Comparison of ENCODE assay signal across 13 mouse cellular contexts in genomic region chr14:79529581-79530554, GRCm38 (mm10). TPM values are rescaled to one million over a fixed set of nuclear protein-coding genes. Genes with fewer than 3 reads are reported as not detected.
DNase-seq lines count a peak whose midpoint lies in the region; ATAC-seq lines count a peak whose summit lies in the region.
"Had no signal": no experiment of that assay in that cellular context is flagged by ENCODE, and none has a peak within 500 bp of the region (broad histone marks: within the 10 kb centered on the region; RNA-seq: fewer than 3 reads in every experiment).

No protein-coding gene starts in this region.

- no peaks in the 10 kb centered on the region for H3K36me3 ChIP-seq in midbrain, embryonic 10.5 days
- H3K36me3 ChIP-seq: intestine, embryonic 15.5 days; lung, embryonic 15.5 days had no signal

- DNase-seq in 416B (ENCODE audit: low read depth) = peak; percentile 78
- DNase-seq in B cell, adult 2 months = peak; percentile 65
- no peak for DNase-seq in layer of hippocampus, adult 11-12 months (ENCODE audit: low spot score)
- DNase-seq in urinary bladder, adult 2 months (ENCODE audit: low spot score) = no peak
- no peak for DNase-seq in midbrain, embryonic 10.5 days (ENCODE audit: low spot score)
- DNase-seq: cerebellum, adult 11 months; gastrocnemius, postnatal 25 days; right cerebral cortex, postnatal 14 days had no signal

- peak; percentile 83 for ATAC-seq in common myeloid progenitor, adult 5-6 weeks (replicated peaks; ENCODE audit: low read depth, poor library complexity, severe bottlenecking)
- peak; percentile 69 for ATAC-seq in megakaryocyte, adult 5-6 weeks (ENCODE audit: poor library complexity, severe bottlenecking)
- ATAC-seq: intestine, embryonic 15.5 days had no signal

- 85% methylated on average over 10 of the region's 10 CpGs for WGBS in midbrain, embryonic 10.5 days

- no peaks in the 10 kb centered on the region for H3K9me3 ChIP-seq in midbrain, embryonic 10.5 days (replicated peaks)
- H3K9me3 ChIP-seq: intestine, embryonic 15.5 days; lung, embryonic 15.5 days had no signal

- no peak overlapping the region for H3K27ac ChIP-seq in midbrain, embryonic 10.5 days (replicated peaks)
- H3K27ac ChIP-seq: intestine, embryonic 15.5 days had no signal

- H3K4me3 ChIP-seq in midbrain, embryonic 10.5 days = no peak overlapping the region
- H3K4me3 ChIP-seq: intestine, embryonic 15.5 days; lung, embryonic 15.5 days; myocyte had no signal

- H3K27me3 ChIP-seq in midbrain, embryonic 10.5 days (ENCODE audit: low read depth, poor library complexity, severe bottlenecking) = no peaks in the 10 kb centered on the region
- H3K27me3 ChIP-seq: intestine, embryonic 15.5 days; lung, embryonic 15.5 days had no signal

- no peaks in the 10 kb centered on the region for H3K4me1 ChIP-seq in midbrain, embryonic 10.5 days

RNA-seq across cellular contexts. Expression of gene Wbp4, which starts 48.5 kb away (rescaled TPM):
- 81.4 and 84.9 TPM in 2 replicates for total RNA-seq in common myeloid progenitor, adult 5-6 weeks (2017)
- 31.4 and 38.6 TPM in 2 replicates for total RNA-seq in megakaryocyte, adult 5-6 weeks (2015)
- total RNA-seq in megakaryocyte, adult 5-6 weeks (2017) = 72.6 and 75.8 TPM in 2 replicates
- polyA plus RNA-seq in urinary bladder, adult 2 months (2012; rRNA removed) = 17.8 and 18.7 TPM in 2 replicates
- polyA plus RNA-seq in midbrain, embryonic 10.5 days (2016; fragmentation: Nextera tagmentation; extraction: Ambion mirVana) = 46.1 and 49.0 TPM in 2 replicates

RNA-seq across cellular contexts. Expression of gene Elf1, which starts 48.9 kb away (rescaled TPM):
- 270 and 285 TPM in 2 replicates for total RNA-seq in common myeloid progenitor, adult 5-6 weeks (2017)
- total RNA-seq in megakaryocyte, adult 5-6 weeks (2015) = 66.4 and 69.3 TPM in 2 replicates
- 138 and 142 TPM in 2 replicates for total RNA-seq in megakaryocyte, adult 5-6 weeks (2017)
- polyA plus RNA-seq in urinary bladder, adult 2 months (2012; rRNA removed) = 40.7 and 41.9 TPM in 2 replicates
- 3.9 and 5.2 TPM in 2 replicates for polyA plus RNA-seq in midbrain, embryonic 10.5 days (2016; fragmentation: Nextera tagmentation; extraction: Ambion mirVana)

RNA-seq across cellular contexts. Expression of gene Sugt1, which starts 57.6 kb away (rescaled TPM):
- 102 and 171 TPM in 2 replicates for total RNA-seq in common myeloid progenitor, adult 5-6 weeks (2017)
- 99.6 and 121 TPM in 2 replicates for total RNA-seq in megakaryocyte, adult 5-6 weeks (2015)
- 145 and 165 TPM in 2 replicates for total RNA-seq in megakaryocyte, adult 5-6 weeks (2017)
- 49.3 and 59.6 TPM in 2 replicates for polyA plus RNA-seq in urinary bladder, adult 2 months (2012; rRNA removed)
- polyA plus RNA-seq in midbrain, embryonic 10.5 days (2016; fragmentation: Nextera tagmentation; extraction: Ambion mirVana) = 146 and 161 TPM in 2 replicates

Comparison
In these comparisons a context has a peak if more than half of its experiments do, and no peak if none do; other contexts are left out.
1. DNase-seq: peak in 416B (single experiment) and B cell, adult 2 months (2 of 2); none in layer of hippocampus, adult 11-12 months (single experiment), urinary bladder, adult 2 months (single experiment) and midbrain, embryonic 10.5 days (single experiment).